Mouse (Mus musculus) kidney, adult 2 months (tissue): ENCODE data around the gene Atoh8.

Experiments
- CTCF ChIP-seq: fragments of 200-500 bp; conservative IDR thresholded peaks from 2 replicates; pipeline ENCODE4 v1.5.1; 2011; ENCODE audit warnings: low read depth, mild to moderate bottlenecking, control low read depth, low read length, moderate library complexity, mixed read lengths; ENCODE audit not compliant: insufficient read depth, insufficient read length
- POLR2A ChIP-seq: fragments of 200-500 bp; IDR thresholded peaks from one replicate; pipeline ENCODE4 v1.6.1; 2011; ENCODE audit warnings: low read depth, low read length, control low read depth

GRCm38 (mm10) chr6:72232870-72233269 lies 2.5 kb downstream of the Atoh8 start:
- no peak for TF ChIP-seq CTCF
- TF ChIP-seq POLR2A, result no peak
